Mouse (Mus musculus) adrenal gland, adult 8-10 months (tissue): ENCODE measurements at regions not wholly inside any gene's neighbourhood (a gene's known extent, or its start where the extent isn't known, plus 50 kb on each side); places are given as distances from the start of the nearest gene placed in this dataset.

Experiments
- DNase-seq: peaks from one replicate; pipeline ENCODE4 v3.0.0; 2022

DNA sequence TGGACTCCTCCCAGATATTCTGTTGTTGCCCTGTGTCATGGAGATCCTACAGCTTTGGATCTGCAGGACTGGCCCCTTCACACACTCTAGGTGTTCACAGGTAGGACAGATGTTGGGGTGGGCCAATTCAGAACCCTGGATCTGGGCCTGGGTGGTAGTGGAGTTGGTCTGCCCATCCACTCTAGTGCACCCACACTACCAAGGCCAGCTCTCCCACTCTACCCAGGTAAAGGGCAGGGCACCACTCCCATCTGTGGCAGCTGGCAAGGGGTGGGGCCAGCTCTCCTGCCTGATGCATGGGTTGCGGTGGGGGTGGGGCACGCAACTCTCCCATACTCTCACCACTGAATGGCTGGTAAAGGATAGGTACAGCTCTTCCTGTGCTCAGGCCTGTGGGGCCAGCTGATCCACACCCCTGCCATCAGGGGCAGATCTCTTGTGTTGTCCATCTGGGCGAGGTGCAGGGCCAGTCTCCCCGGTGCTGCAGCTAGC is 76.5 kb downstream of the Gja1 start:
- no peak for DNase-seq

DNA sequence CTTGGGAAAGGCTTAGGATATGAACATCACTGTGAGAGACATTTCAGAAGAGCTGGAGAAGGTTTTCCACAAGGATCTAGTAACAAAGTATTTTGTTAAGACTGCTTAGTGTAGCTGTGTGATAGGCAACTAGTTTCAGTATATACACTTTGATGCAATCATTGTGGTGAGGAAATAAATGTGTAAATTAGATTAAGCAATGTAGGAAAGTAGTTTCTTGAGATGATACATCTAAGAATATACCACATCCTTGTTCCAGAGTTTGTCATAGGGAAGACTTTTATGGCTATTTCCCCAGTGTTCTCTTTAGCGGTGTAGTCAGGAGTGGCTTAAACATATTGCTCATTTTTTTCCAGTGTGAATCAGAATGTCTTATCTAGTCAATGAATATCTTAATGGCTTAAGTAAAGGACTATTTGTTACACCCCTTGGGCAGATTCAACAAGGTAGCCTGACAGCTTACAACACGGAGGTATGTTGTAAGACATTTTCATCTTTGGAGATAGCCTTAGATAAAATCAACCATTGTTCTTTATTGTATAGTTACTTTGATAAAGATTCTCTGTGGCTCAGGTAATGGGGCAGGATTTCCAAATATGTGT is 78.8 kb downstream of the Gja1 start:
- DNase-seq = no peak

GRCm38 (mm10) chr10:56468537-56468936 is 91.4 kb downstream of the Gja1 start:
- no peak for DNase-seq

- peak; percentile 11 for DNase-seq
These were observed 92.0 kb downstream of the Gja1 start for GRCm38 (mm10) chr10:56468993-56469712.

DNA sequence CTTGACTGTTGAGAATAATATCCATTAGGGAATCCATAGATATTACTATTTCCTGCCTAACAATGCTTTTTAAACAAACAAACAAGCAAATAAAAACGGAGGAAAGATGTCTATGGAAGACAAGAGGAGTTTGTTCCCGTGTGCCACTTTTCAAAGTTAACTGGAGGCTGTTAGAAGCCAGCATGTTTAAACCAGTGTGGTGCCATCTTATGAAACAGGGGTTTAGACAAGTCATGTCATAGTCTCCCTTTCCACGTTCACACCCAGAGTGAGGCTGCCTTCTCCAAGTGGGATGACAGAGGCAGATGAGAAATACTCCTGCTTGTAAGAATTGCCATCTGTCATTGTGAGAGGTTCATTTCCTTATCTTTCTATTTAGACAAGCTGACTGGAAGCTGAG is 92.8 kb downstream of the Gja1 start:
- no peak for DNase-seq

DNA sequence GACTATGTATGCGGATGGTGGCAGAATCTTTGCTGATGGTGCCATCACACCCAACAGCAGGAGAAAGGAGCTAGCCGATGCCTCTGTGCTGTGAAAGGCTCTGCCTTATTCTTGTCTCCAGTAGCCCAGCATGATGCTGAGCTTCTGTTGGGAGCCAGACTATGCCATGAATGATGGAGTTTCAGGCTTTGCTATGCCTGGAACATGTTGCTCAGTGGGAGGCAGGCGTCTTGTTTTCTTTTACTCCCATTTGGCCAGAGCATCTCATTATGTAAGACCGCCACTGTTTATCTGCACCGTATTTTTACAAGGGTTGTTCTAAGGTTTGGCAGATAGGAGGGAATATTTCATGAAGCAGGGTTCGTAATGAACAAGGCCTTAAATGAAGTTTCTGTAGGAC is 97.8 kb downstream of the Gja1 start:
- DNase-seq = no peak

GRCm38 (mm10) chr10:56482156-56482716 is 105.1 kb downstream of the Gja1 start:
- DNase-seq = no peak

- DNase-seq = no peak
These were observed 107.8 kb downstream of the Gja1 start for GRCm38 (mm10) chr10:56484931-56485330.

GRCm38 (mm10) chr10:56485746-56486145 is 108.6 kb downstream of the Gja1 start:
- peak; percentile 57 for DNase-seq

- DNase-seq = peak; percentile 80
These were observed 109.5 kb downstream of the Gja1 start for GRCm38 (mm10) chr10:56486584-56486983.

- no peak for DNase-seq
These were observed 116.3 kb downstream of the Gja1 start for GRCm38 (mm10) chr10:56493461-56493860.

DNA sequence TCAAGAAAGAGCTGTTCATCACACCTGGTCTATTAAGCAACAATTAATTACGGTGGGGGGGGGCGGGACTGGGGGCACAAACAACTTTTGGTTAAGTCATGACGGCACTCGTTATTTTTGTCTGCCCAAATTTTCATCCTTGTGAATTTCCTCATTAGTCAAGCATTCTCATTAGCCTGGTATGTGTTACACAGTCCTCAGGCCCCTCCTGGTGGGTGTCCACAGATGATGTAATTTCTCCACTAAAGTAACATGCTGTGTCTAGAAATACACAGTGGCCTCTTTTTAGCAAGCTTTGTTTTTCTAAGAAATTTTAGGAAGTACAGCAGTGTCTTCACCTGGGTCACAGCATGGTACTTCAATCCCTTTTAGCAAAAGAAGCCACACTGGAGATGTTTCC is 118.2 kb downstream of the Gja1 start:
- DNase-seq = no peak

DNA sequence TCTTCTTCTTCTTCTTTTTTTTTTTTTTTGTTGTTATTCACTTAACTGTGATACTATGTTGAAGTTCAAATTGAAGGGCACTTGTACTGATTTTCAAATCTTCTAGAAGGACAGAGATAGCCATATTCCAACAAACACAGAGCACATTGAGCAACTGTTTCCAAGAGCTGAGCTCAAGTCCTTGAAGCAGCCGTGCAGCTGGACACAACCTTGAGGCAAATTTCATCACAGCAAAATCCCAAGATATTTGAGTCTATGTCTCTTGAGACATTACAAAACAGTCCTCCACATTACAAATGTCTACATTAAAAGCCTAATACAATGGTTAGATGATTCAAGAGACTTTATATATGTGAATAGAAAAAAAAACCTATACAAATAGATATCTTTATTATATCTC is 141.9 kb downstream of the Gja1 start:
- peak; percentile 63 for DNase-seq

GRCm38 (mm10) chr10:56525791-56526190 is 148.7 kb downstream of the Gja1 start:
- DNase-seq = no peak

GRCm38 (mm10) chr10:56537091-56537490 is 160.0 kb downstream of the Gja1 start:
- no peak for DNase-seq

DNA sequence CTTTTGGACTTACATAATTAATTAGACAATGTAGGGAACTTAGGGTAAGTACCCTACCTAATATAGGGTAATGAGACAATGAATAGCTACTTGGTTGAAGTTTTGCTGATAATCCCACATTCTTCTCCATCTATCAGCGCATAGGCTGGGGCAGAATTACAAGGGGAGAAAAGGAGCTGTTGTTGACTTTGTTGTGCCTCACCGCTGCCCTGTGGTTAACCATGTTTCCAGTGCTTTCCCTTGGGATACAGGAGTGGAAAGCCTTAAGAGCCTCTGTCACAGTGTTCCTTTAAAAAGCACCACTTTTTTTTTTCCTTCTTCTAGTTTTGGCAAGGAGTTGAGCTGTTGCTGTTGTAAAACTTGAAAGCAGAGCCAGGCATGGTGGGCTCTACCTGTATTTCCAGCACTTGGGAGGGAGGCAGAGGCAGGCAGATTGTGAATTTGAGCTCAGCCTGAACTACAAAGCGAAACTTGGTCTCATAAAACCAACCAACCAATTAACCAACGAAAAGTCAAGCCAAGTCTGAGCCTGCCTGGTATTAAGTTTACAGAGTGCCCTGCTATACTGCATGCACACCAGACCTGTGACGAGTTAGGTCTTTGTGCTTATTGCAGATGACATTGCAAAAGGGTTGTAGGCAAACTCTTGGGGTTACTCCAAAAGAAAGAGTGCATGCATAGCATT is 162.8 kb downstream of the Gja1 start:
- no peak for DNase-seq

DNA sequence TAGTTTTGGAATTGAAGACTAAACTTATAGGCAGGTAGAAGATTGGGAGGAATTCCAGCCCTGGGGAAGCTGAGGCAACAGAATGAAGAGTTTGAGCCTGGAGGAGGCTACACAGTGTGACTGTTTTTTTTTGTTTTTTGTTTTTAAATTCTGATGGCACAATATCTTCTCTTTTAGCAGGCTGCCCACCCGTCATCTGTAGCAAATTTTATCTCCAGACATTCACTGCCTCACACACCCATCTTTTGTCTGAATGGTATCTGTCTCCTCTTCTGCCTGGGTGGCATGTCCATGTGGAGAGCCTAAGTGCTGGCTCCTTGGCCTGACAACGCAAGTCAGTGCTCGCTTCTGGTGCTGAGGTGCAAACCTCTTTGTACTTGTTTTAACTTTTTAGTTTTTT is 165.0 kb downstream of the Gja1 start:
- no peak for DNase-seq

DNA sequence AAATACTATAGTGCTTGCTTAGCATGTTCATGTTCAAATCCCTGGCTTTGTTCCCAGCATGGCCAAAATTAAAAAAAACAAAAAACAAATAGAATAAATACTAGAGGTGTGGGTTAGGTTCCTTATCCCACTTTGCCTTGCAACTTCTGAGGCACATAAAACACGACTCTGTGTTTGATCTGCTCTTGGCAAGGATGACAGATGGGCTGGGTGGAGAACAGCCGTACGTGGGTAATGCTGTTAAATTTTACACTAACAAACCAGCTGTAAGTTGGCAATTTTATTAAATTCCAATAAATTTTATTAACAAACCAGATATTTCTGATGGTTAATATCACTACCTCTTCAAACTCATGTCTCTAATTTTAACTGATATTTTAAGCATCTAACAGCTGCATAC is 168.9 kb downstream of the Gja1 start:
- no peak for DNase-seq

DNA sequence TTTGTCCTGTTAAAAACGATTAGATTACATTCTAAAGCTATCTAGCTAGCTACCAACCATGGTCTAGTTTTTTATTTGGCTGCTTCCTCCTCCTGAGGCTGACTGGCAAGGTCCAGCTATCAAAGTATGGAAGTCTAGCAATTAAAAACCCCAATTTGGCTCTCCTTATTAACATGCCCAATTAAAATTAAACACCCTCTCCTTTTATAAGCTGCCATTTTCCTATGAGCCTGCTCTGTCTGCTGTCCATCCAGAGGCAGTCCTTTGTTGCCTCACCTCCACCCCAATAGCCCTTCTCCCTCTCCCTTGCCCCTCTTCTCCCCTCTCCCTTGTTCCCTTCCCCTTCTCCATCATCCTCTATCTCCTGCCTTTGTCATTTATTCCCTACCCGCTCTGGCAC is 169.7 kb downstream of the Gja1 start:
- no peak for DNase-seq

DNA sequence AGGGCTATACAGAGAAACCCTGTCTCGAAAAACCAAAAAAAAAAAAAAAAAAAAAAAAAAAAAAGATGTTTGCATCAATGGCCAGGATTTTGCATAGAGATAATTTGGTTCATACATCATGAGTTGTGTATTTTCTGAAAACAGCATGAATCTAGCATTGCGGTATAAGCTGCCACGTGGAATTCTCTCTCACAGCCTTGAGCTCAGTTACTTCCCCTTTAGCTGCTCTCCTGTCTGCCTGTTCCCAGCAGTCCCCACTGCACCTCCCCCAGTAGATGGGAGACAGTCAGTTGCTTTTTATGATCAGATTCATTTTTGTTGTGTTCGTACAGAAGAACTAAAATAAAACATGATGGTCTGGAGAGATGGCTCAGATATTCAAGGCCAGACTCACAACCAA is 170.7 kb downstream of the Gja1 start:
- DNase-seq = no peak

DNA sequence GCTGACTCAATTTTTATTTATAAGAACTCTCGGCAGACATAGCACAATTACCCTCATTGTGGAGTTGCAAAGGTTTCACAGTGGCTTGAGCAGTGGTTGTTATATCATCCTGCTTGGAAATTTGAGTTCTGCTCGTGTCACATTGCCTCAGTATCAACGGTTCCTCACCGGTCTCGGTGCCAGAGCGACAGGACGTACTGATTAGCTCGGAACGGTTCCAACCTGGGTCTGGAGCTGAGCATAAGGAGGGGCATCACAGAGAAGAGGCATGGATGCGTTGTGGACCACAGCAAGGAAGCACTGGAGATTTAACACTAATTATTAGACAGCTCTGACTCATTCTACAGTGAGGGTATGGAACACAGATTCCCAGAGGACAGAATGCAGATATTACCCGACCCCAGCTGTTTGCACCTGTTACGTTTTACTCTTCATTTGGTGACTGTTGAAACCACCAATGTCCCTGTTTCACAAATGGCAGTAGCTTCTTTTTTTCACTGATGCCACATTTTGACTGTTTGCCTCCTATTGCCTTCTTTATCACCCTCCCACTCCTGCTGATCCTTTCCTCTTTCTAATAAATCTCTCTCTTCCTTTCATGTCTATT is 189.8 kb downstream of the Gja1 start:
- no peak for DNase-seq

GRCm38 (mm10) chr10:56582065-56582464 is 204.9 kb downstream of the Gja1 start:
- DNase-seq = no peak

- no peak for DNase-seq
These were observed 210.1 kb downstream of the Gja1 start for GRCm38 (mm10) chr10:56587205-56587604.
